Mouse (Mus musculus): Measurements from ENCODE around the gene Rftn2.
"Not testable (repeated sequence)": the region's sequence is repeated elsewhere in the genome, so short reads cannot be mapped to it uniquely, and the experiment has no call there.

Gene Rftn2

GRCm38 (mm10) chr1:55124136-55124535 is 102.4 kb downstream of the Rftn2 start:
- not testable (repeated sequence) for DNase-seq (ENCODE audit: inconsistent ontology term)

GRCm38 (mm10) chr1:55123561-55123960 is 103.0 kb downstream of the Rftn2 start:
- no peak for DNase-seq (ENCODE audit: inconsistent ontology term)

GRCm38 (mm10) chr1:55123046-55123445 is 103.5 kb downstream of the Rftn2 start:
- no peak for DNase-seq (ENCODE audit: inconsistent ontology term)

All from Muller cell, postnatal 12 days (primary cell).